Mouse (Mus musculus): Measurements from ENCODE around the gene Acss2. TPM values are rescaled to one million over a fixed set of nuclear protein-coding genes. Genes with fewer than 3 reads are reported as not detected.
A peak's percentile ranks its signal among the peaks of the same experiment; 100 is the strongest.
"Not testable (repeated sequence)": the region's sequence is repeated elsewhere in the genome, so short reads cannot be mapped to it uniquely, and the experiment has no call there.

Gene Acss2
- total RNA-seq, 2 experiments from 2014 or later, result 62.6 to 70.8 TPM

GRCm38 (mm10) chr2:155513543-155513942 lies 4.2 kb upstream of the Acss2 start:
- peak overlapping the region; percentile 99 for H3K27ac ChIP-seq
- peak; percentile 65 to 66 for DNase-seq (ENCODE audit: low spot score in 2 of 2)
- TF ChIP-seq CTCF (conservative IDR thresholded peaks at IDR 0.05), result 0 out of 2 replicates have a peak, but pooled peaks have one; percentile 11
- H3K4me3 ChIP-seq, result peak overlapping the region; percentile 82

- peak; percentile 72 for TF ChIP-seq CTCF (conservative IDR thresholded peaks at IDR 0.05)
- Histone ChIP-seq H3K4me3 (peak overlapping the region; percentile 82), H3K27ac (peak overlapping the region; percentile 99)
- peak; percentile 87 to 88 for DNase-seq (ENCODE audit: low spot score in 2 of 2)
Observed at GRCm38 (mm10) chr2:155514666-155515065, 3.1 kb upstream of the Acss2 start.

GRCm38 (mm10) chr2:155515941-155516340 lies 1.8 kb upstream of the Acss2 start:
- peak; percentile 100 for TF ChIP-seq CTCF (conservative IDR thresholded peaks at IDR 0.05)
- H3K27ac ChIP-seq, result no peak overlapping the region
- no peak overlapping the region for H3K4me3 ChIP-seq
- peak; percentile 75 to 82 for DNase-seq (ENCODE audit: low spot score in 2 of 2)

GRCm38 (mm10) chr2:155518531-155519270 lies 953 bp downstream of the Acss2 start:
- Histone ChIP-seq H3K27ac (peak overlapping the region; percentile 93), H3K4me3 (peak overlapping the region; percentile 80)
- DNase-seq (ENCODE audit: low spot score in 2 of 2), result no peak
- no peak for TF ChIP-seq CTCF (conservative IDR thresholded peaks at IDR 0.05)

- DNase-seq (ENCODE audit: low spot score in 2 of 2), result no peak
- no peak for TF ChIP-seq CTCF (conservative IDR thresholded peaks at IDR 0.05)
- no peak overlapping the region for H3K4me3 ChIP-seq
- no peak overlapping the region for H3K27ac ChIP-seq
Observed at GRCm38 (mm10) chr2:155523706-155524105, 6.0 kb downstream of the Acss2 start.

GRCm38 (mm10) chr2:155524378-155524777 lies 6.6 kb downstream of the Acss2 start:
- no peak for DNase-seq (ENCODE audit: low spot score in 2 of 2)
- TF ChIP-seq CTCF (conservative IDR thresholded peaks at IDR 0.05), result no peak
- H3K27ac ChIP-seq, result no peak overlapping the region
- no peak overlapping the region for H3K4me3 ChIP-seq

- H3K4me3 ChIP-seq, result no peak overlapping the region
Observed at GRCm38 (mm10) chr2:155527367-155527766, 9.6 kb downstream of the Acss2 start.

GRCm38 (mm10) chr2:155536292-155536691 lies 18.5 kb downstream of the Acss2 start:
- no peak for TF ChIP-seq CTCF (conservative IDR thresholded peaks at IDR 0.05)
- DNase-seq (ENCODE audit: low spot score in 2 of 2), result no peak
- Histone ChIP-seq H3K4me3 (no peak overlapping the region), H3K27ac (no peak overlapping the region)

More at GRCm38 (mm10) chr2:155527367-155527766, 9.6 kb downstream of the Acss2 start:
- no peak for DNase-seq (ENCODE audit: low spot score in 2 of 2)
- H3K27ac ChIP-seq, result no peak overlapping the region
- no peak for TF ChIP-seq CTCF (conservative IDR thresholded peaks at IDR 0.05)

- peak; percentile 13; the same call in 1 of the 2 replicates for TF ChIP-seq CTCF (conservative IDR thresholded peaks at IDR 0.05)
- no peak overlapping the region for H3K27ac ChIP-seq
- H3K4me3 ChIP-seq, result no peak overlapping the region
- no peak for DNase-seq (ENCODE audit: low spot score in 2 of 2)
Observed at GRCm38 (mm10) chr2:155537761-155538462, 20.2 kb downstream of the Acss2 start.

- DNase-seq (ENCODE audit: low spot score in 2 of 2); H3K27ac ChIP-seq; H3K4me3 ChIP-seq: not testable (repeated sequence)
Observed at GRCm38 (mm10) chr2:155538463-155539057, 20.8 kb downstream of the Acss2 start.

GRCm38 (mm10) chr2:155539696-155540095 lies 21.9 kb downstream of the Acss2 start:
- TF ChIP-seq CTCF (conservative IDR thresholded peaks at IDR 0.05), result no peak
- no peak for DNase-seq (ENCODE audit: low spot score in 2 of 2)
- no peak overlapping the region for H3K27ac ChIP-seq
- H3K4me3 ChIP-seq, result no peak overlapping the region

- no peak for DNase-seq (ENCODE audit: low spot score in 2 of 2)
- no peak for TF ChIP-seq CTCF (conservative IDR thresholded peaks at IDR 0.05)
- peak overlapping the region; percentile 3 for H3K27ac ChIP-seq
- no peak overlapping the region for H3K4me3 ChIP-seq
Observed at GRCm38 (mm10) chr2:155540822-155541458, 23.2 kb downstream of the Acss2 start.

GRCm38 (mm10) chr2:155546955-155547354 lies 29.2 kb downstream of the Acss2 start:
- no peak for DNase-seq (ENCODE audit: low spot score in 2 of 2)
- no peak for TF ChIP-seq CTCF (conservative IDR thresholded peaks at IDR 0.05)
- H3K27ac ChIP-seq, result no peak overlapping the region
- H3K4me3 ChIP-seq, result no peak overlapping the region
